In genomic region chr7:132589610-132590009, GRCm38 (mm10) we compare ENCODE assay signal across 34 mouse cellular contexts. TPM values are rescaled to one million over a fixed set of nuclear protein-coding genes. Genes with fewer than 3 reads are reported as not detected.
DNase-seq lines count a peak whose midpoint lies in the region; ATAC-seq and TF ChIP-seq lines count a peak whose summit lies in the region.
"Had no signal": no experiment of that assay in that cellular context is flagged by ENCODE, and none has a peak within 500 bp of the region (broad histone marks: within the 10 kb centered on the region; RNA-seq: fewer than 3 reads in every experiment).

No protein-coding gene starts in this region.

- H3K4me2 ChIP-seq in liver, embryonic 12.5 days = no peak overlapping the region
- H3K4me2 ChIP-seq in intestine, embryonic 14.5 days (ENCODE audit: low read length) = no peak overlapping the region
- H3K4me2 ChIP-seq in midbrain, embryonic 15.5 days = no peak overlapping the region
- H3K4me2 ChIP-seq: embryonic facial prominence, embryonic 13.5 days; heart, embryonic 11.5 days; hindbrain, embryonic 13.5 days; lung, embryonic 14.5 days; neural tube, embryonic 15.5 days; stomach, embryonic 15.5 days had no signal

- no peaks in the 10 kb centered on the region for H3K79me2 ChIP-seq in liver, adult 2 months (ENCODE audit: control insufficient read depth, insufficient read depth, low read length)

- H3K27ac ChIP-seq in liver, adult 2 months (replicated peaks; ENCODE audit: insufficient read depth, low read depth, low read length) = no peak overlapping the region
- H3K27ac ChIP-seq in liver, embryonic 12.5 days = no peak overlapping the region
- no peak overlapping the region for H3K27ac ChIP-seq in intestine, embryonic 14.5 days (ENCODE audit: low read depth)
- H3K27ac ChIP-seq in small intestine, adult 2 months (ENCODE audit: insufficient read depth, low read depth, low read length) = peak overlapping the region; percentile 68
- H3K27ac ChIP-seq in midbrain, embryonic 15.5 days = no peak overlapping the region
- H3K27ac ChIP-seq: embryonic facial prominence, embryonic 13.5 days; forebrain, embryonic 10.5 days; hindbrain, embryonic 13.5 days; liver, embryonic 14.5 days; neural tube, embryonic 15.5 days; stomach, embryonic 15.5 days had no signal

- WGBS in liver, adult 2 months = 20% methylated on average over 5 of the region's 5 CpGs
- WGBS in liver, embryonic 12.5 days (ENCODE audit: insufficient replicate concordance) = 60% methylated on average over 5 of the region's 5 CpGs
- 48% methylated on average over 5 of the region's 5 CpGs for WGBS in intestine, embryonic 14.5 days
- WGBS in small intestine, adult 2 months = 22% methylated on average over 5 of the region's 5 CpGs
- WGBS in midbrain, embryonic 15.5 days = 70% methylated on average over 5 of the region's 5 CpGs

- DNase-seq in kidney, adult 18-20 months = peak; percentile 30
- no peak for DNase-seq in kidney, postnatal 4 days
- DNase-seq in liver, adult 2 months (ENCODE audit: extremely low read depth, low read depth, low spot score) = peak; percentile 84
- DNase-seq in intestine, embryonic 14.5 days (ENCODE audit: low spot score) = no peak
- no peak for DNase-seq in left cerebral cortex, postnatal 25 days (ENCODE audit: low spot score in 2 of 2)
- DNase-seq: adrenal gland, postnatal 25 days; cerebellum, adult 18-20 months; cerebellum, postnatal 10 days; forebrain, postnatal 0 days; gastrocnemius, postnatal 25 days; heart, adult 18-20 months; heart, postnatal 4 days; layer of hippocampus, adult 9-11 months; lung, embryonic 14.5 days; lung, postnatal 14 days; midbrain, embryonic 14.5 days; retina, postnatal 1 day; right cerebral cortex, postnatal 14 days; thymus, postnatal 14 days had no signal

- intact Hi-C loops in left cerebral cortex, postnatal 25 days (cut with DNase I) = no loop called here

- no peak for TF ChIP-seq CTCF in liver, adult 2 months (IDR thresholded peaks at IDR 0.05; ENCODE audit: low read depth, low read length)
- TF ChIP-seq CTCF in small intestine, adult 2 months (IDR thresholded peaks at IDR 0.05; ENCODE audit: extremely low read depth, insufficient read length, insufficient replicate concordance, low read depth, low read length) = no peak

- H3K9ac ChIP-seq in liver, adult 2 months (ENCODE audit: low read depth, low read length) = no peak overlapping the region
- H3K9ac ChIP-seq in liver, embryonic 12.5 days = no peak overlapping the region
- H3K9ac ChIP-seq in intestine, embryonic 14.5 days (ENCODE audit: low read length) = no peak overlapping the region
- no peak overlapping the region for H3K9ac ChIP-seq in midbrain, embryonic 15.5 days
- H3K9ac ChIP-seq: embryonic facial prominence, embryonic 13.5 days; forebrain, postnatal 0 days; hindbrain, embryonic 13.5 days; liver, embryonic 14.5 days; lung, embryonic 14.5 days; neural tube, embryonic 15.5 days; stomach, embryonic 15.5 days had no signal

- no peak for TF ChIP-seq POLR2A in liver, adult 2 months (IDR thresholded peaks at IDR 0.05; ENCODE audit: extremely low read depth, insufficient read depth, low read length)
- TF ChIP-seq POLR2A in small intestine, adult 2 months (IDR thresholded peaks at IDR 0.05; ENCODE audit: low read depth, low read length) = no peak

- H3K4me1 ChIP-seq in liver, adult 2 months (ENCODE audit: control insufficient read depth, insufficient read depth, low read length) = no peaks in the 10 kb centered on the region
- H3K4me1 ChIP-seq in liver, embryonic 12.5 days = peaks cover 22% of the 10 kb centered on the region
- peaks cover 13% of the 10 kb centered on the region; the same call in 1 of the 2 replicates for H3K4me1 ChIP-seq in intestine, embryonic 14.5 days (replicated peaks; ENCODE audit: control insufficient read depth, insufficient read depth, low read length)
- peaks cover 12% of the 10 kb centered on the region for H3K4me1 ChIP-seq in small intestine, adult 2 months (ENCODE audit: control insufficient read depth, insufficient read depth, insufficient read length, low read length)
- H3K4me1 ChIP-seq in midbrain, embryonic 15.5 days = no peaks in the 10 kb centered on the region
- H3K4me1 ChIP-seq: embryonic facial prominence, embryonic 13.5 days; forebrain, embryonic 10.5 days; hindbrain, embryonic 13.5 days; neural tube, embryonic 15.5 days; stomach, embryonic 15.5 days had no signal

- H3K4me3 ChIP-seq in liver, adult 2 months (ENCODE audit: insufficient read depth, low read depth, low read length) = no peak overlapping the region
- H3K4me3 ChIP-seq in liver, embryonic 12.5 days = no peak overlapping the region
- H3K4me3 ChIP-seq in intestine, embryonic 14.5 days (ENCODE audit: low read depth, low read length) = no peak overlapping the region
- H3K4me3 ChIP-seq in small intestine, adult 2 months (ENCODE audit: low read depth, low read length) = no peak overlapping the region
- no peak overlapping the region for H3K4me3 ChIP-seq in midbrain, embryonic 15.5 days
- H3K4me3 ChIP-seq: embryonic facial prominence, embryonic 13.5 days; forebrain, embryonic 10.5 days; hindbrain, embryonic 13.5 days; neural tube, embryonic 15.5 days; stomach, embryonic 15.5 days had no signal

- no peaks in the 10 kb centered on the region; the same call in 1 of the 2 replicates for H3K27me3 ChIP-seq in liver, adult 2 months (ENCODE audit: control insufficient read depth, insufficient read depth, low read length)
- H3K27me3 ChIP-seq in liver, embryonic 12.5 days (replicated peaks) = no peaks in the 10 kb centered on the region; the same call in 1 of the 2 replicates
- no peaks in the 10 kb centered on the region for H3K27me3 ChIP-seq in intestine, embryonic 14.5 days (replicated peaks; ENCODE audit: control insufficient read depth, insufficient read depth, low read length)
- no peaks in the 10 kb centered on the region for H3K27me3 ChIP-seq in small intestine, adult 2 months (ENCODE audit: control insufficient read depth, insufficient read depth, low read length)
- H3K27me3 ChIP-seq in midbrain, embryonic 15.5 days (replicated peaks) = no peaks in the 10 kb centered on the region
- H3K27me3 ChIP-seq: neural tube, embryonic 15.5 days; stomach, embryonic 15.5 days had no signal

- ATAC-seq in liver, embryonic 12.5 days = no peak
- ATAC-seq in intestine, embryonic 14.5 days (replicated peaks; ENCODE audit: low FRiP score, low TSS enrichment, low read depth) = 0 out of 2 replicates have a peak, but pooled peaks have one; percentile 29
- ATAC-seq in midbrain, embryonic 15.5 days (replicated peaks) = no peak
- ATAC-seq: forebrain, postnatal 0 days had no signal

- H3K36me3 ChIP-seq in liver, adult 2 months (ENCODE audit: control insufficient read depth, insufficient read depth, low read length) = no peaks in the 10 kb centered on the region
- H3K36me3 ChIP-seq in liver, embryonic 12.5 days = no peaks in the 10 kb centered on the region
- H3K36me3 ChIP-seq in intestine, embryonic 14.5 days (ENCODE audit: control insufficient read depth, insufficient read depth, low read length) = no peaks in the 10 kb centered on the region
- no peaks in the 10 kb centered on the region for H3K36me3 ChIP-seq in small intestine, adult 2 months (ENCODE audit: control insufficient read depth, insufficient read depth, low read length)
- no peaks in the 10 kb centered on the region for H3K36me3 ChIP-seq in midbrain, embryonic 15.5 days (replicated peaks)
- H3K36me3 ChIP-seq: embryonic facial prominence, embryonic 13.5 days; forebrain, embryonic 10.5 days; hindbrain, embryonic 13.5 days; neural tube, embryonic 15.5 days; stomach, embryonic 15.5 days had no signal

- no peaks in the 10 kb centered on the region for H3K9me3 ChIP-seq in liver, embryonic 12.5 days (replicated peaks)
- no peaks in the 10 kb centered on the region for H3K9me3 ChIP-seq in intestine, embryonic 14.5 days (ENCODE audit: control insufficient read depth, low read length)
- no peaks in the 10 kb centered on the region for H3K9me3 ChIP-seq in midbrain, embryonic 15.5 days
- H3K9me3 ChIP-seq: embryonic facial prominence, embryonic 13.5 days; forebrain, embryonic 10.5 days; hindbrain, embryonic 13.5 days; neural tube, embryonic 15.5 days; stomach, embryonic 15.5 days had no signal

RNA-seq across cellular contexts. Expression of gene Nkx1-2, which starts 9.8 kb away (rescaled TPM):
- total RNA-seq in liver, adult 2 months (2014; rRNA removed) = not detected in 2 replicates
- 0.04 TPM in 1 of 2 replicates, not detected in the other for polyA plus RNA-seq in liver, adult 2 months (2012; rRNA removed)
- polyA plus RNA-seq in liver, embryonic 12.5 days (2016; fragmentation: Nextera tagmentation; extraction: Ambion mirVana) = not detected in 2 replicates
- 0.26 and 0.48 TPM in 2 replicates for polyA plus RNA-seq in intestine, embryonic 14.5 days (2014; fragmentation: Nextera tagmentation; extraction: Ambion mirVana)
- polyA plus RNA-seq in small intestine, adult 2 months (2012; rRNA removed) = 0.04 and 0.24 TPM in 2 replicates
- total RNA-seq in left cerebral cortex, postnatal 25 days (2021) = not detected
- 0.70 and 1.2 TPM in 2 replicates for polyA plus RNA-seq in midbrain, embryonic 15.5 days (2015; fragmentation: Nextera tagmentation; extraction: Ambion mirVana)
- total RNA-seq: adrenal gland, adult 18-20 months; adrenal gland, postnatal 25 days; forebrain, postnatal 0 days; gastrocnemius, adult 18-20 months; gastrocnemius, postnatal 25 days; heart, adult 18-20 months; heart, postnatal 4 days; left cerebral cortex, postnatal 10 days had no signal
- polyA plus RNA-seq: embryonic facial prominence, embryonic 13.5 days; forebrain, postnatal 0 days; heart, embryonic 16.5 days; lung, embryonic 14.5 days; urinary bladder, adult 2 months had no signal

RNA-seq across cellular contexts. Expression of gene Oat, which starts 13.4 kb away (rescaled TPM):
- 1,118 and 1,626 TPM in 2 replicates for total RNA-seq in liver, adult 2 months (2014; rRNA removed)
- 1,069 and 1,820 TPM in 2 replicates for polyA plus RNA-seq in liver, adult 2 months (2012; rRNA removed)
- 94.4 and 96.9 TPM in 2 replicates for polyA plus RNA-seq in liver, embryonic 12.5 days (2016; fragmentation: Nextera tagmentation; extraction: Ambion mirVana)
- 873 and 898 TPM in 2 replicates for polyA plus RNA-seq in intestine, embryonic 14.5 days (2014; fragmentation: Nextera tagmentation; extraction: Ambion mirVana)
- polyA plus RNA-seq in small intestine, adult 2 months (2012; rRNA removed) = 37.4 and 251 TPM in 2 replicates
- total RNA-seq in left cerebral cortex, postnatal 25 days (2021) = 10 to 100 TPM; 82.1 to 83.3 TPM
- 78.6 and 85.1 TPM in 2 replicates for polyA plus RNA-seq in midbrain, embryonic 15.5 days (2015; fragmentation: Nextera tagmentation; extraction: Ambion mirVana)

RNA-seq across cellular contexts. Expression of gene Lhpp, which starts 20.8 kb away (rescaled TPM):
- total RNA-seq in liver, adult 2 months (2014; rRNA removed) = 55.4 and 60.2 TPM in 2 replicates
- polyA plus RNA-seq in liver, adult 2 months (2012; rRNA removed) = 137 and 166 TPM in 2 replicates
- 8.9 and 9.2 TPM in 2 replicates for polyA plus RNA-seq in liver, embryonic 12.5 days (2016; fragmentation: Nextera tagmentation; extraction: Ambion mirVana)
- polyA plus RNA-seq in intestine, embryonic 14.5 days (2014; fragmentation: Nextera tagmentation; extraction: Ambion mirVana) = 39.8 and 42.3 TPM in 2 replicates
- polyA plus RNA-seq in small intestine, adult 2 months (2012; rRNA removed) = 8.2 and 36.1 TPM in 2 replicates
- total RNA-seq in left cerebral cortex, postnatal 25 days (2021) = 10 to 100 TPM; 15.3 to 19.2 TPM
- 38.3 and 39.4 TPM in 2 replicates for polyA plus RNA-seq in midbrain, embryonic 15.5 days (2015; fragmentation: Nextera tagmentation; extraction: Ambion mirVana)

Comparison
In these comparisons a context has a peak if more than half of its experiments do, and no peak if none do; other contexts are left out.
1. DNase-seq: peak in kidney, adult 18-20 months (single experiment) and liver, adult 2 months (single experiment); none in kidney, postnatal 4 days (0 of 2), intestine, embryonic 14.5 days (single experiment) and left cerebral cortex, postnatal 25 days (0 of 2).